Mouse (Mus musculus) kidney, postnatal 0 days (tissue): ENCODE results near the gene Ppil1. TPM values are rescaled to one million over a fixed set of nuclear protein-coding genes. Genes with fewer than 3 reads are reported as not detected.
A peak's percentile ranks its signal among the peaks of the same experiment; 100 is the strongest.

Source experiments
- ATAC-seq: fragments of 200-750 bp; cut with Nextera tagmentation; replicated peaks from 2 replicates; pipeline ENCODE4 v1.8.0; 2017; ENCODE audit warnings: low read depth, moderate number of reproducible peaks, moderate TSS enrichment, moderate library complexity; ENCODE audit not compliant: low FRiP score
- DNase-seq: peaks from one replicate; pipeline ENCODE4 v3.0.0-alpha.2; 2016; ENCODE audit warnings: low spot score
- H3K27ac ChIP-seq: fragments of 300-500 bp; sonication (generic); 2 replicates; pipeline ENCODE4 v1.5.1; 2014; ENCODE audit warnings: mild to moderate bottlenecking
- H3K27me3 ChIP-seq: fragments of 300-500 bp; sonication (generic); 2 replicates; pipeline ENCODE4 v1.6.1; 2014; ENCODE audit warnings: low read length, mixed read lengths; ENCODE audit not compliant: insufficient read depth
- H3K36me3 ChIP-seq: fragments of 300-500 bp; sonication (generic); 2 replicates; pipeline ENCODE4 v1.6.1; 2014; ENCODE audit warnings: low read length, mixed read lengths; ENCODE audit not compliant: insufficient read depth
- H3K4me1 ChIP-seq: fragments of 300-500 bp; sonication (generic); replicated peaks from 2 replicates; pipeline ENCODE4 v1.6.1; 2014; ENCODE audit warnings: antibody characterized with exemption, low read length, mixed read lengths; ENCODE audit not compliant: insufficient read depth
- H3K4me2 ChIP-seq: fragments of 300-500 bp; sonication (generic); 2 replicates; pipeline ENCODE4 v1.6.1; 2014; ENCODE audit warnings: mild to moderate bottlenecking, low read length, moderate library complexity, mixed read lengths
- H3K4me3 ChIP-seq: fragments of 300-500 bp; sonication (generic); replicated peaks from 2 replicates; pipeline ENCODE4 v1.5.1; 2014; ENCODE audit warnings: low read depth, low read length
- H3K9ac ChIP-seq: fragments of 300-500 bp; sonication (generic); 2 replicates; pipeline ENCODE4 v1.6.1; 2014; ENCODE audit warnings: low read depth, low read length
- H3K9me3 ChIP-seq: fragments of 300-500 bp; sonication (generic); replicated peaks from 2 replicates; pipeline ENCODE4 v1.6.1; 2016; ENCODE audit warnings: low read length, inconsistent platforms, mixed read lengths
- CTCF ChIP-seq: IDR thresholded peaks from 2 replicates; pipeline ENCODE4 v1.5.1; 2016; ENCODE audit warnings: antibody characterized with exemption, low read depth, mild to moderate bottlenecking, moderate library complexity
- WGBS: fragments of 180-500 bp; shearing (Covaris S2); extraction: QIAGEN DNeasy Blood & Tissue Kit; methylation state at CpG from one replicate; pipeline ENCODE4 v1.1.7; 2014; 5-methylcytosine and 5-hydroxymethylcytosine counted together
- polyA plus RNA-seq: library from polyadenylated mRNA; unstranded; fragments of >200 nt; fragmentation: Nextera tagmentation; extraction: Ambion mirVana; gene quantifications from 2 replicates; pipeline ENCODE4 v1.2.1, GENCODE M21; 2015

Gene Ppil1
- polyA plus RNA-seq, 1 experiment from 2014 or later = 108 TPM

GRCm38 (mm10) chr17:29292996-29293395 lies 29.0 kb upstream of the Ppil1 start:
- Histone ChIP-seq H3K27ac (no peak overlapping the region), H3K27me3 (no peaks in the 10 kb centered on the region), H3K4me1 (peaks cover 20% of the 10 kb centered on the region), H3K4me2 (no peak overlapping the region), H3K9ac (no peak overlapping the region), H3K9me3 (no peaks in the 10 kb centered on the region), H3K36me3 (0 out of 2 replicates have a peak, but pooled peaks cover 15% of the 10 kb centered on the region), H3K4me3 (no peak overlapping the region)
- DNase-seq = no peak
- WGBS = 82% methylated on average over 3 of the region's 3 CpGs
- TF ChIP-seq CTCF = no peak
- ATAC-seq = no peak

GRCm38 (mm10) chr17:29291793-29292192 lies 27.8 kb upstream of the Ppil1 start:
- H3K9me3 ChIP-seq = no peaks in the 10 kb centered on the region
- no peak for ATAC-seq
- no peak overlapping the region for H3K9ac ChIP-seq
- H3K36me3 ChIP-seq = 0 out of 2 replicates have a peak, but pooled peaks cover 15% of the 10 kb centered on the region
- H3K4me2 ChIP-seq = no peak overlapping the region
- H3K4me1 ChIP-seq = peaks cover 13% of the 10 kb centered on the region
- H3K27me3 ChIP-seq = no peaks in the 10 kb centered on the region
- H3K4me3 ChIP-seq = no peak overlapping the region
- no peak for TF ChIP-seq CTCF
- no peak overlapping the region for H3K27ac ChIP-seq
- 81% methylated on average over 7 of the region's 7 CpGs for WGBS
- no peak for DNase-seq

- Histone ChIP-seq H3K36me3 (0 out of 2 replicates have a peak, but pooled peaks cover 16% of the 10 kb centered on the region), H3K4me1 (no peaks in the 10 kb centered on the region), H3K27ac (no peak overlapping the region), H3K4me3 (no peak overlapping the region), H3K9ac (no peak overlapping the region), H3K9me3 (no peaks in the 10 kb centered on the region), H3K27me3 (no peaks in the 10 kb centered on the region), H3K4me2 (no peak overlapping the region)
- TF ChIP-seq CTCF = no peak
- ATAC-seq (no peak), DNase-seq (no peak)
- 78% methylated on average over 21 of the region's 21 CpGs for WGBS
These were observed 18.4 kb upstream of the Ppil1 start for GRCm38 (mm10) chr17:29282216-29282952.

- no peak overlapping the region for H3K4me3 ChIP-seq
- 85% methylated on average over 5 of the region's 5 CpGs for WGBS
- H3K9ac ChIP-seq = no peak overlapping the region
- H3K4me1 ChIP-seq = no peaks in the 10 kb centered on the region
- ATAC-seq (no peak), DNase-seq (no peak)
- H3K27me3 ChIP-seq = no peaks in the 10 kb centered on the region
- no peak for TF ChIP-seq CTCF
- H3K36me3 ChIP-seq = 0 out of 2 replicates have a peak, but pooled peaks cover 16% of the 10 kb centered on the region
- no peak overlapping the region for H3K27ac ChIP-seq
- no peak overlapping the region for H3K4me2 ChIP-seq
- H3K9me3 ChIP-seq = no peaks in the 10 kb centered on the region
These were observed 17.6 kb upstream of the Ppil1 start for GRCm38 (mm10) chr17:29281541-29281940.

GRCm38 (mm10) chr17:29280422-29280821 lies 16.4 kb upstream of the Ppil1 start:
- ATAC-seq (no peak), DNase-seq (no peak)
- H3K27me3 ChIP-seq = no peaks in the 10 kb centered on the region
- H3K4me2 ChIP-seq = no peak overlapping the region
- H3K27ac ChIP-seq = no peak overlapping the region
- H3K4me1 ChIP-seq = no peaks in the 10 kb centered on the region
- H3K9me3 ChIP-seq = no peaks in the 10 kb centered on the region
- 92% methylated on average over 5 of the region's 5 CpGs for WGBS
- no peak overlapping the region for H3K4me3 ChIP-seq
- H3K9ac ChIP-seq = no peak overlapping the region
- no peak for TF ChIP-seq CTCF
- 0 out of 2 replicates have a peak, but pooled peaks cover 16% of the 10 kb centered on the region for H3K36me3 ChIP-seq

- H3K9ac ChIP-seq = 0 out of 2 replicates have a peak overlapping the region, but pooled peaks have one; percentile 2
- no peaks in the 10 kb centered on the region for H3K27me3 ChIP-seq
- 54% methylated on average over 11 of the region's 11 CpGs for WGBS
- H3K4me2 ChIP-seq = no peak overlapping the region
- H3K4me1 ChIP-seq = peaks cover 14% of the 10 kb centered on the region
- peak; percentile 75 for ATAC-seq
- DNase-seq = no peak
- H3K36me3 ChIP-seq = no peaks in the 10 kb centered on the region
- H3K9me3 ChIP-seq = no peaks in the 10 kb centered on the region
- no peak overlapping the region for H3K4me3 ChIP-seq
- peak overlapping the region; percentile 64 for H3K27ac ChIP-seq
- no peak for TF ChIP-seq CTCF
These were observed 9.9 kb upstream of the Ppil1 start for GRCm38 (mm10) chr17:29273889-29274288.
